Mouse (Mus musculus) olfactory bulb, adult 2 months (tissue): ENCODE results near the gene Efcab5.

Experiments
- CTCF ChIP-seq: fragments of 200-500 bp; IDR thresholded peaks from 2 replicates; pipeline ENCODE4 v1.5.1; 2012; ENCODE audit warnings: low read depth, mild to moderate bottlenecking, low read length, moderate library complexity; ENCODE audit not compliant: insufficient read depth
- POLR2A ChIP-seq: fragments of 200-500 bp; IDR thresholded peaks from 2 replicates; pipeline ENCODE4 v1.6.1; 2012; ENCODE audit warnings: mild to moderate bottlenecking, low read depth, low read length, moderate library complexity; ENCODE audit not compliant: insufficient read depth

GRCm38 (mm10) chr11:77235267-77235666 is 46.5 kb upstream of the Efcab5 start:
- TF ChIP-seq CTCF = no peak
- no peak for TF ChIP-seq POLR2A
